Mouse (Mus musculus) small intestine, adult 2 months (tissue): ENCODE results near the gene Zfp260.

Source experiments
- CTCF ChIP-seq: fragments of 200-500 bp; IDR thresholded peaks from 2 replicates; pipeline ENCODE4 v1.5.1; 2012; ENCODE audit warnings: low read depth, mild to moderate bottlenecking, control low read depth, inconsistent platforms, low read length, moderate library complexity, mixed read lengths; ENCODE audit not compliant: insufficient replicate concordance, insufficient read length; ENCODE audit errors: extremely low read depth
- POLR2A ChIP-seq: fragments of 200-500 bp; IDR thresholded peaks from 2 replicates; pipeline ENCODE4 v1.6.1; 2012; ENCODE audit warnings: low read depth, mild to moderate bottlenecking, control low read depth, inconsistent platforms, low read length, moderate library complexity

DNA sequence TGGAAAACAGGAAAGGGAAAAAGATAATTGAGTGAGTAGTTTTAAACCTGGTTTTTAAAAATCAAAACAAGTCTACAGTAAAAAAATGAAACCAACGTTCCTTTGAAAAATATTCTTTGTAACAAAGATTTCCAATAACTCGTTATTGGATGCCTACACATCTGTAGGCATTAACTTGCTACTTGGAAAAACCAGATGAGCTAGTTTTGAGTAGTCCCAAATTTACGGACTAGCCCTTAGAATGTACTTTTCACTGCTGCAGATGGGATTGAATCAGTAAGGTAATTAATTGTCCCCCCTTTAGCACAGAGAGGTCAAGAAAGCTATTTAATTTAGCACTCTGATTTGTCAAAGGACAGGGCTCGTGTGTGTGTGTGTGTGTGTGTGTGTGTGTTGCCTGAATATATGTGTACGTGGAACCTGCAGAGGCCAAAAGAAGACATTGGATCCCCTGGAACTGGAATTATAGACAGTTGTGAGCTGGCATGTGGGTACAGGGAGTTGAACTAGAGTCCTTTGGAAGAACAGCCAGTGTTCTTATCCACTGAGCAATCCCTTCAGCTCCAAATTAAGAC, 1.1 kb downstream of the Zfp260 start:
- TF ChIP-seq CTCF, result no peak
- TF ChIP-seq POLR2A, result no peak
